Mouse (Mus musculus): ENCODE measurements around the gene Reln. TPM values are rescaled to one million over a fixed set of nuclear protein-coding genes. Genes with fewer than 3 reads are reported as not detected.

Reln gene
- total RNA-seq, 4 experiments from 2014 or later, result 35.3 to 49.0 (median 41.5) TPM

- DNase-seq (ENCODE audit: low spot score in 2 of 2), result no peak
Observed at GRCm38 (mm10) chr5:22309001-22309400, 35.5 kb downstream of the Reln start.

- DNase-seq (ENCODE audit: low spot score in 2 of 2), result no peak
Observed at GRCm38 (mm10) chr5:22307853-22308252, 36.6 kb downstream of the Reln start.

- DNase-seq (ENCODE audit: low spot score in 2 of 2), result peak; percentile 59 to 64
Observed at GRCm38 (mm10) chr5:22307072-22307471, 37.4 kb downstream of the Reln start.

GRCm38 (mm10) chr5:22303709-22304108 is 40.8 kb downstream of the Reln start:
- no peak for DNase-seq (ENCODE audit: low spot score in 2 of 2)

- DNase-seq (ENCODE audit: low spot score in 2 of 2), result no peak
Observed at GRCm38 (mm10) chr5:22302309-22302708, 42.2 kb downstream of the Reln start.

GRCm38 (mm10) chr5:22300788-22301187 is 43.7 kb downstream of the Reln start:
- DNase-seq (ENCODE audit: low spot score in 2 of 2), result no peak

- no peak for DNase-seq (ENCODE audit: low spot score in 2 of 2)
Observed at GRCm38 (mm10) chr5:22300046-22300445, 44.5 kb downstream of the Reln start.

- DNase-seq (ENCODE audit: low spot score in 2 of 2), result no peak
Observed at GRCm38 (mm10) chr5:22295161-22295560, 49.3 kb downstream of the Reln start.

GRCm38 (mm10) chr5:22291409-22291808 is 53.1 kb downstream of the Reln start:
- DNase-seq (ENCODE audit: low spot score in 2 of 2), result no peak

GRCm38 (mm10) chr5:22285396-22285795 is 59.1 kb downstream of the Reln start:
- DNase-seq (ENCODE audit: low spot score in 2 of 2), result no peak

GRCm38 (mm10) chr5:22282141-22282665 is 62.3 kb downstream of the Reln start:
- no peak for DNase-seq (ENCODE audit: low spot score in 2 of 2)

- DNase-seq (ENCODE audit: low spot score in 2 of 2), result no peak
Observed at GRCm38 (mm10) chr5:22280534-22281164, 63.9 kb downstream of the Reln start.

GRCm38 (mm10) chr5:22279201-22279600 is 65.3 kb downstream of the Reln start:
- no peak for DNase-seq (ENCODE audit: low spot score in 2 of 2)

GRCm38 (mm10) chr5:22274134-22274533 is 70.4 kb downstream of the Reln start:
- no peak for DNase-seq (ENCODE audit: low spot score in 2 of 2)

GRCm38 (mm10) chr5:22266489-22267301 is 77.8 kb downstream of the Reln start:
- DNase-seq (ENCODE audit: low spot score in 2 of 2), result no peak

- no peak for DNase-seq (ENCODE audit: low spot score in 2 of 2)
Observed at GRCm38 (mm10) chr5:22262351-22262765, 82.1 kb downstream of the Reln start.

GRCm38 (mm10) chr5:22255346-22255745 is 89.2 kb downstream of the Reln start:
- no peak for DNase-seq (ENCODE audit: low spot score in 2 of 2)

GRCm38 (mm10) chr5:22253910-22254309 is 90.6 kb downstream of the Reln start:
- DNase-seq (ENCODE audit: low spot score in 2 of 2), result no peak

- DNase-seq (ENCODE audit: low spot score in 2 of 2), result no peak
Observed at GRCm38 (mm10) chr5:22253318-22253717, 91.2 kb downstream of the Reln start.

GRCm38 (mm10) chr5:22247850-22248249 is 96.7 kb downstream of the Reln start:
- DNase-seq (ENCODE audit: low spot score in 2 of 2), result no peak

- peak in 1 of 2 experiments; percentile 9 for DNase-seq (ENCODE audit: low spot score in 2 of 2)
Observed at GRCm38 (mm10) chr5:22245056-22245455, 99.4 kb downstream of the Reln start.

- no peak for DNase-seq (ENCODE audit: low spot score in 2 of 2)
Observed at GRCm38 (mm10) chr5:22243538-22243937, 101.0 kb downstream of the Reln start.

GRCm38 (mm10) chr5:22241560-22241959 is 102.9 kb downstream of the Reln start:
- DNase-seq (ENCODE audit: low spot score in 2 of 2), result no peak

Data from layer of hippocampus, adult 8-10 months (tissue).